Mouse (Mus musculus): ENCODE results near the gene Dyrk3.

The Dyrk3 gene

DNA sequence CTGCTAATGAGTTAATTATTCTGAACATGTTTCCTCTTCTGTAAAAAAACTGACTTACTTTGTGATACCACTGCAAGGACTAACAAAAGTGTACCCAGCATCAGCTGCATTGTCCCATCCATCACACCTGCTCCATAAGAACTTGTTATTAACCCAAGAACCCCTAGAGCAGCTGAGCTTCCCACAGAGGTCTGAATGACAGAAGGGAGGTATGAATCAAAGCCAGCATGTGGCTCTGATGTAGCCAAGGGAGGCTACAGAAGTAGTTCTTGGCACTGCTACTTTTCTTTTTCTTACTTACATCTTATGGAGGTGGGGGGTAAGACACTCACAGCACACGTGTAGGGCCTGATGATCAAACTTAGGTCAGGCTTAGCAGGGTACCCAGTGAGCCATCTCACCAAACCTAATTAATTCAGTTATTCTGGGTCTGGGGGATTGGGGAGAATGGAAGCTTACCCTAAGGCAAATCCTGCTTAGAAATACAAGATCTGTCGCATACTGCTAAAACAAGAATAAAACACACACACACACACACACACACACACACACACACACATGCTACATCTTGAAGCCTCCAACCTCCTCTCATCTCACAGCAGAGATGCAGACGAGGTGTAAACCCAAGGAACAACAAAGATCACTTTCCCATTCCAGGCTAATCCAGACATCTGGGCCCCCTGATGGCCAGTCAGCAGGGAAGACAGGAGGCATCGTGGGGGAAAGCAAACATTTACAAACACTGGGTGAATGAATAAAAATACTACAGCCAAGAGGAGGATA, 52.0 kb downstream of the Dyrk3 start:
- DNase-seq (ENCODE audit: extremely low spot score, low read depth, low spot score) = no peak

DNA sequence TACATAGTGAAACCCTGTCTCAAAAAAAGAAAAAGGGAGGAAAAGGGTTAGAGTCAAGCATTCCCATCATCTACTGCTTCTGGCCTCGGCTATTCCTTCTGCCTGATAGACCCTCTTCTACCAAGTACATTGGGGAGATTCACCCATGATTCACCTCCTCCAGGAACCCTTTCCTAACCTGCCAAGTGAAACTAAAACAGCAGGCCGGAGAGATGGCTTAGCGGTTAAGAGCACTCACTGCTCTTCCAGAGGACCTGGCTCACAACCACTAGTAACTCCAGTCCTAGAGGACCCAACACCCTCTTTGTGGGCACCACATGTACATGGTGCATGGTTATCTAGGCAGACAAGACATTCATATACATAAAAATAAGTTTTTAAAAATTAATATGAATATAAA, 52.9 kb downstream of the Dyrk3 start:
- DNase-seq (ENCODE audit: extremely low spot score, low read depth, low spot score) = no peak

DNA sequence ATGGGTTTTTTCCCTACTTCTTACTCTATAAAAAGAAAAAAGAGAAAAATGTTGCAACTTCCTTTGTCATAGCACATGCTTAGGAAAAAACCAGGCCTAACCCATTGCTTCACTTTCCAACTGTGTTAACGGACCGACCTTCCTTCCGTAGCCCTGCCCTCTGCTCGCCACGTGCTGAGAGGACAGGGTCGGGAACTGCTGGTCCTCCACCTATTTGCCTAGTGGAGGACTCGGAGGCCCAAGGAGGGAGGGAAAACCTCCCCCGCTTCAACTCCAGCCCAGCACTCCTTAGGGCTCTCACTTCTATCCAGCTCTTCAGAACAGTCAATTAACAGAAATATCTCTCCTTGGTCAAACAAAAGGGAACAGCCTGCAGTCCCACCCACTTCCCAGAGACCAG, 53.9 kb downstream of the Dyrk3 start:
- no peak for DNase-seq (ENCODE audit: extremely low spot score, low read depth, low spot score)

DNA sequence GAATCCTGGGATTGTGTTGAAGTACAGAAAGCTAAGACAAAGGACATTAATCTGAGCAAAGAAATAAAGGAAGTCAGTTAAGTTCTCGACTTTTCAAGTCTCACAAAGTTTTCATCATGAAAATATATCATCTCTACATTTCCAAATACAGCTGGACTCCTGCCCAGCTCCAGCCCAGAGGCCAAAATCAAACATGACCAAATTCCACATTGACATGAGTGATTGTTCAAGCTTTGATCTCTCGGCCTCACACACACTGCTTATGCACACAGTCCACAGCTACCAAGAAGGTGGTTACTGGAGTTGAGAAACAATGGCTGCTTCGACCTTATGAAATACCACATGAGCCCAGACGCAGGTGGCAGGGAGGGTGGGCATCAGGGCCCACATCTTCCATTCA, 54.5 kb downstream of the Dyrk3 start:
- DNase-seq (ENCODE audit: extremely low spot score, low read depth, low spot score) = no peak

DNA sequence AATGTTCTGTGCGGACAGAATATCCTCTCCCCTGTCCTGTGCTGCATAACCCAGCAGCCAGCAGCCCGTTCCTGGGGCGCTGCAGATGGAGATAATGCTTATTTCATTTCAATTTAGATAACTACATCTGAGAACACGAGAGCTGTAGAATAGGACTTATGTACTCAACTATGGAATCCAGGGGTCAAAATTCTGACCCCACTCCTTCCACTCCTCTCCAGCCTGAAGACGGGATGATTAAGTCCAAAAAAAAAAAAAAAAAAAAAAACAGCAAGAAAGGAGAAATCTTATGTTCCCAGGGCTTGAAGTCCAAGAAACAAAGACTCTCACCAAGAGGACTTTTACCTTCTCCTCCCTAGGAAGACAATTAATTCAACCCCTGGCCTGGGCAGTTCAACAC, 55.0 kb downstream of the Dyrk3 start:
- no peak for DNase-seq (ENCODE audit: extremely low spot score, low read depth, low spot score)

DNA sequence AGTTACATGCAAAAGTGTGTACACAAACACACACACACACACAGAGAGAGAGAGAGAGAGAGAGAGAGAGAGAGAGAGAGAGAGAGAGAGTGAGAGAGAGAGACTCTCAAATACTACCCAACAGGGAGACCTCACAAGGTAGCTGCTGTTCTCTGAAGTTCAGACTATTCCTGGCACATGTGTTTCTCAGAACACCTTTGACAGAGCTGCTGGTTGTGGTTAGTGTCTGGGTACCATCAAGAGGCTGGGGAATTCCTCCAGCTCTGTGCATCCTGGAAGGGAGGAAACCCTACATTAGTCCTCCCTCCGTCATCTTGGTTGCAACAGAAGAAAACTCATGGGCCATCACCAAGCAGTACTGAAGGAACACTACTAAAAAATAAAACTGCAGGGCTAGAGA, 57.5 kb downstream of the Dyrk3 start:
- DNase-seq (ENCODE audit: extremely low spot score, low read depth, low spot score) = no peak

DNA sequence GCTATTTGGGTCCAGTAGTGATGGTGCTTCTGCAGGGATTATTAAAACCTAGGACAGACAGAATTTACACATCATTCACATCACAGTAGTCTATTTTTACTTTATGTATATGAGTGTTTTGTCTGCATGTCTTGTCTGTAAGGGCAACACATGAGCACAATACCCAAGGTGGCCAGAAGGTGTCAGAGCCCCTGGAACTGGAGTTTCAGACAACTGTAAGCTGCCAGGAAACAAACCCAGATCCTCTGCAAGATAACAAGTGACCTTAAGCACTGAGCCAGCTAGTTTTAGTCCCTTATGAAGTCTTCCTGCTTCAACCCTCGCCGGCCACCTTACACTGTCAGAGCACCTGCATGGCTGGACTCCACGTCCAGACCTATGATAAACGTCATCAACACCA, 58.4 kb downstream of the Dyrk3 start:
- no peak for DNase-seq (ENCODE audit: extremely low spot score, low read depth, low spot score)

DNA sequence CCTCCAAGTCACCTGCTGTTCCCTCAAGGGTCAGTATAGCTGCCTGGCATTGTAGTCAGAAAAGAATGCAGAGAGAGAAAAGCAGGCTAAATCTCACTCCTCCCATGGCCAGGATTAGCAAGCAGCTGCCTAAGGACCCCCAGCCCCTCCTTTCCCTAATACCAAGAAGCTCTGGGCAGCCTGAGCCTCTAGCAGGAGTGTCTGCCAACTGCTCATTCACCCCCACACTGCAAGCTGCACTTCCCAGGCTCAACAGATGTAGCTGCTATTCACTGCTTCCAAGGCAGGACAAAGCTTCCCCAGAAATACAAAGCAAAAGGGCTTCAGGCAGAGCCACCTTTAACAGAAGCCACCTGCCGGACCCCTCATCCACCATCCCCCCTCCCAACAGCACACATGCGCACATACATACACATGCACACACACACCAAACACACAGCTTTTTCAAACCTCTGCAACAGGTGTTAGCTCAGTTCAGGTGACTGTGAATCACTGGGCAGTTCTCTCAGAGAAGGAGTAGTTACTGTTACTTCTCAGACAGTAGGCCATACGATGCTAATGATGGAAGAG, 59.3 kb downstream of the Dyrk3 start:
- no peak for DNase-seq (ENCODE audit: extremely low spot score, low read depth, low spot score)
